Mouse (Mus musculus) natural killer cell, adult 2 months (primary cell): ENCODE measurements around the gene Rdh7.
"Not testable (repeated sequence)": the region's sequence is repeated elsewhere in the genome, so short reads cannot be mapped to it uniquely, and the experiment has no call there.

Source experiments
- DNase-seq, 2 experiments: peaks; one replicate each; pipeline ENCODE4 v3.0.0; 2022; ENCODE audit warnings: low spot score in 2 of 2

The Rdh7 gene

DNA sequence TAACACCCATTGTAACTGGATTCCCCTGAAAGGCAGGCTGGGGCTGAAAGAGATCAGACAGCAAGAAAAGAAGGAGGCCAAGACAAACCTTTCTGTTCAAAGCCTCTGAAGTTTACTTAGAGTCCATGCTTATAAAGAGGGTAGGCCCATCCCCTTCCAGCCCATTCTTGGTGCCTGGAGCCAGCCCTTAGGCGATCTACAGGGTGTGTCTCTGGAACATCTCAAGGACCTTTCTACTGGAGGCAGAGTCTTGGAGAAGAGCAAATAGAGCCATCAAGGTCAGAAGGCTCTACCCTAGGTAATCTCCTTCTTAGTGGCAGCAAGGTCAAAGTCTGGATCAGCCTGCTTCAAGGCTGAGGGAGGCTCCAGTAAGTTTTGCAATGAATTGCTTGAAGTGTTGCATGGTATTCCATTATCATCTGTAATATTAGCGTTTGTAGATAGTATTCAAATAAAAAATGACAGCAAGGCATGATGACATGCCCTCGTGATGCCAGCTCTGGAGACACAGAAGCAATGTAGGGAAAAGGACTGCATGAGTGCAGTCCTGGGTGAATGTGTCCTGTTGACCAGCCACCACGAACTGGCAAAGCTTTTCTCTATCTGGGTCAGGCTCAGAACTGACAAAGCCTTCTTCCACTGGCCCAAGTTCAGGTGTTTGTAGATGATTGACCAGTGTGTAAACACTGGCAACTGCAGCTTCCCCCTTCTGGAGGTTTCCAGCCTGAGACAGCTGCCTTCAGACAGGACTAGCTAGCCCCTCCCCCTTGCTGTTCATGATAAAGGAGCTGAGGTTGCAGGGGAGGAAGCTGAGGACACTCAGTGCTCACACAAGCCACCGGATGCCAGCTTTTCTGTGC is 4.8 kb upstream of the Rdh7 start:
- not testable (repeated sequence) for DNase-seq

DNA sequence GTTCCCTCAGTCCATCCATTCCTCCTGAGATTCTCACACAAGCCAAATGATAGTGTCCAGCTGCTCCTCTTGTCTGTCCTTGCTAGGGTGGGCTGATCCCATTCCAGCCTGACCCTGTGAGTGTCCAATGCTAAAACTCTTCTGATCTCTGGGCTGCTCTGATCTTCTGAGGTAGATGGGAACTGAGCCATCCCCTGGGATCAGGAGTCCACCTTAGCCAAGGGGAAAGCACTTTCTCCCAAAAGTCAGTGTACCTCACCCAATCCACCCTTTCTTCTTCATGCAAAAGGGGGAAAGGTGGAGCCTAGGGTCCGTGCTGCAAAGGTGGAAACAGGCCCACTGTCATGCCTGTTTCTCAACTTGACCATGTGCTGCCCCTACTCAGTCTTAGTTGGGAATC is 2.9 kb upstream of the Rdh7 start:
- no peak for DNase-seq

DNA sequence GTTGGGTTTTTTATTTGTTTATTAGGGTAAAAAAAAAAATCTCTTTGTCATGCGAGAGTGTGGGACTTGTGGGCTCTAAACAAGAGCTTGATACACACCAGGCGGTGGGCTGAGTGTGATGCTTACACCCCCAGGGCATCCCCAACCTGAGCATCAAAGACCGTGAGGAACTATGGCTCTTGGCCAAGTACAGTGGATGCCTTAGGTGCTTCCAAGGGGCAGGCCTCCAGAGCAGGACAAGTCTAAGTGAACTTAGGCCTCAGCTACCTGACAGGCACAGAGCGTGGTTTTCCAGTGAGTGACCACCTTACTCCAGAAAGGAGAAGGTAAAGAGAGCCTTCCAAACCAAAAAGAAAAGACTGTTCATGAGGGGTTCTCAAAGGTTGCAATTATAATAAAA is 1.6 kb downstream of the Rdh7 start:
- no peak for DNase-seq

DNA sequence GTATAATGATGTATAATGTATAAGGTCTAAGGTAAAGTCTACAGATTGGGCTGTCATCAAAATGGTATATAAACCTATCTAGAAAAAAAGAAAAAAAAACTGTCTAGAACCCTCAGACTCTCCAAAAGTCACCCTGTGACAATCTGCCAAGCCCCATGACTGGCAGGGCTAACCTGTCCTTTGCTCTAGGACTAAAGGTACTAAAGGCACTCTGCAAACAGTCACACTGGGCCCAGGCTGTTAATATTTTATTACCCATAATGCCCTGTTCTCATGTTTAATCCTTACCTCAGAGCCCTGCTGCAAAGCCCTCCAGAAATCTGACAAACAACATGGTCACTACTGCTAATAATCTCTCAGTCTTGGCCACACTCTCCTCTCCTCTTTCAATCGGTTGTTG is 2.1 kb downstream of the Rdh7 start:
- DNase-seq, result no peak

DNA sequence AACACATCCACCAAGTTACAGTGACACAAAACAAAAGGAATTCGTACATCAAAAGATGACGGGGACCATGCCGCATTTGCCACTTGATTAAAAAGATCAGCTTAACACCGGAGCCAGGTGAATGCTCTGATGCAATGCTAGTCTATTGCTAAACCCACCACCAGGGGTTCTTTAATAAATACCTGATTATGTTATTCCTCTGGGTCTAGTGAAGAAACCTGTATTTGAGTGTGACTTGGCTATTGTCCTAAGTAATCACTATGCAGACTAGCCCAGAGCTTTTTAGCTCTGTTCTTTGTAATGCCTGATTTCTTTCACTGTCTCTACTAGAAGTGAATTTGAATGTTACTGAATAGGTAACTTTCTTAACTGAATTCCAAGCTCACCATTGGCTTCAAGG is 7.6 kb downstream of the Rdh7 start:
- no peak for DNase-seq

DNA sequence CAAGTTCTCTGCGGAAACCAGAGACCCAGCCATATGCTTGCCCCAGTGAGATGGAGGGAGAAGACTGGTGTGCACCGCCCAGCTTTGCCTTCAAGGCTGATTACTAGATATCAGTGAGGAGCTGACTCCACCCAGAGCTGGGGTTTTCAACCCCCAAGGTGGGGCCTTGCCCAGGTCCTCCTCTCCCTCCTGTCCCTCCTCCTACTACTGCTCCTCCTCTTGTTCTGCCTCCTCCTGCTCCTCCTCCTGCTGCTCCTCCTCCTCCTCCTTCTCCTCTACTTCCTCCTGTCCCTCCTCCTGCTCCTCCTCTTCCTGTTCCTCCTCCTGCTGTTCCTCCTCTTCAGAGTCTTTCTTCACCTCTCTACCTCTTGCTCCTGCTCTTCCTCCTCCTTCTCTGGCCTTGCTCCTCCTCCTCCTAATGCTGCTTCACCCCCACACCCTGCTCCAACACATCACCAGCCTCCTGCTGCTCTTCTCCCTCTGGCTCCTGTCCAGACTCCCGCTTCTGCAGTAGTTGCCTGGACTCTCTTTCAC is 9.4 kb downstream of the Rdh7 start:
- no peak for DNase-seq

DNA sequence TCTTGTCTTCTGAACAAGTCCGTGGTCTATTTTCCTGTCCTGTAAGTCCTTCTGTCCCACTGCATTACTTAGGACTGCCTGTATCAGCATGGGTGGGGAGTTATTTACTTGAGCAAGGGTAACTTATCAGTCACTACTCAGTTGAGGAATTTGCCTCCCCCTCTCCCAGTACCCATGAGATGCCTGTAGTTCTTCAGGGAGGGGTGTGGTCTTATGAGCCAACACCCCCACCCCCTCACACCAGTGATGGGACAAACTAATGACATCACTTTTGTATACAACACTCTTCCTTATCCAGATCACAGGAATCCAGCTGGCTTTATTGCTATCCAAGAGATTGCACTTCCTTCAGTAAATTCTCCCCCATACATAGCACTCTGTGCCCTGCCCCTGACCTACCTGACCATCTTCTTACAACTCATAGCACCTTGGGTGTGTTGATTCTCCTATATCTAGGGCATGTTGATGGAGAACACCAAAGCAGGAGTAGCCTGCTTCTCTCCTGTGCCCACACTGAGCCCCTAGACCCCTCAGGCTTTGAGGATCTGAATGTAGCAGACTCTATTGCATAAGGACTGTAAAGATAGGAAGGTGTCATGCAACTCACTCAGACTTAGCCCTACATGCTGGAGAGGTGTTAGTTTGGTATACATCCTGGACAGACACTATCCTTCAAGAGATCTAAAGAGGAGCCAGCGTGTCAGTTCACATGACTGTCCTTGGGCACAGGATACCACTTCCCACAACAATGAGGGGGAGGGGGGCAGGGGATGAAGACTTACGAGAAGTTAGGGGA is 10.2 kb downstream of the Rdh7 start:
- no peak for DNase-seq

DNA sequence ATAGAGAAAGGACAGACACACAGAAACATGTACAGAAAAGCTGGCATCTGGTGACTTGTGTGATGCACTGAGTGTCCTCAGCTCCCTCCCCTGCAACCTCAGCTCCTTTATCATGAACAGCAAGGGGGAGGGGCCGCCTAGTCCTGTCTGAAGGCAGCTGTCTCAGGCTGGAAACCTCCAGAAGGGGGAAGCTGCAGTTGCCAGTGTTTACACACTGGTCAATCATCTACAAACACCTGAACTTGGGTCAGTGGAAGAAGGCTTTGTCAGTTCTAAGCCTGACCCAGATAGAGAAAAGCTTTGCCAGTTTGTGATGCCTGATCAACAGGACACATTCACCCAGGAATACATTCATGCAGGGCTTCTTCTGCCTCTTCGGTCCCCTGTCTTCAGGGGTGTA is 10.9 kb downstream of the Rdh7 start:
- no peak for DNase-seq

DNA sequence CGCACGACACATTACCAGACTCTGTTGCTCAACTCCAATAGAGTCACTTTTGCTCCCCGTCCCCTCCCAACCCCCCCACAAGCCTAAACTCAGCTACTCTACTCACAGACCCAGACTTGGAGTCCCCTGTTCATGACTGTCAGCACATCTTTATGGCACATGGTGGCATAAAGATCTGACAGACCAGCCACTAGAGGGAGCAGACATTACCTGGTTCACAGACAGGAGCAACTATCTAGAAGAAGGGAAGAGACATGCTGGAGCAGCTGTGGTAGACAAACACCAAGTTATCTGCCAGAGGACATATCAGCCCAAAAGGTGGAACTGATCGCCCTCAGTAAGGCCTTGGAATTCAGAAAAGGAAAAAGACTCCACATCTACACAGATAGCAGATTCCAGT is 16.1 kb downstream of the Rdh7 start:
- no peak for DNase-seq

DNA sequence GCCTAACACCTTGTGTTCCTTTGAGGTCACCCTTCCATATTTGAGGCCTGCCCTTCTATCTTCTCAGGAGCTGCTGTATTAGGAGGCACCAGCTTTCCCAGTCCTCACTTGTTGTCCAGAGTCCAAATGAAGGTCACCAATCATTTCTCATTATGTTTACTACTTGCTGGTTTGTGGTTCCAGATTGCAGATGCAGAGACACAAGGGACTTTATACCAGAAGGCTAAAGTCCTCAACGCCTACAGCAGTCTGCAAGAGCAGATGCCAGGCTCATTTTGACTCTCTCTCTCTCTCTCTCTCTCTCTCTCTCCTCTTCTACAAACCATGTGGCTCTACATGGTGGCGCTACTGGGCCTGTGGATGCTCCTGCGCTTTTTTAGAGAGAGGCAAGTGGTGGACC is 22.4 kb downstream of the Rdh7 start, which contains the start of gene Rdh16f2:
Rdh16f2 (plus strand) TSS at position 243 of the 400 bp plus-strand sequence.
- no peak for DNase-seq

DNA sequence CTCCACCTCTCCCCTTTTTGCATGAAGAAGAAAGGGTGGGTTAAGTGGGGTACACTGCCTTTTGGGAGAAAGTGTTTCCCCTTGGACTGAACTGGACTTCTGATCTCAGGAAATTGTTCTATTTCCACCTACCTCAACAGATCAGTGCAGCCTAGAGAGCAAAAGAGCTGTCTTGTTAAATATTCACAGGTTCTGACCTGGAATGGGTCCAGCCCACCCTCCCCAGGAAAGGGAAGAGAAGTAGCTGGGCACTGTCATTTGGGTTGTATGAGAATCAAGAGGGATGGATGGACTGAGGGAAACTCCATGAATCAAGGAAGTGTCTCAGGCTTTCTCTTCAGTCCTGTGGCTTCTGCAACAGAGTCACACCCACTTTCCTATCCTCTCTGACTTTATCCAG is 23.7 kb downstream of the Rdh7 start:
- DNase-seq, result no peak

DNA sequence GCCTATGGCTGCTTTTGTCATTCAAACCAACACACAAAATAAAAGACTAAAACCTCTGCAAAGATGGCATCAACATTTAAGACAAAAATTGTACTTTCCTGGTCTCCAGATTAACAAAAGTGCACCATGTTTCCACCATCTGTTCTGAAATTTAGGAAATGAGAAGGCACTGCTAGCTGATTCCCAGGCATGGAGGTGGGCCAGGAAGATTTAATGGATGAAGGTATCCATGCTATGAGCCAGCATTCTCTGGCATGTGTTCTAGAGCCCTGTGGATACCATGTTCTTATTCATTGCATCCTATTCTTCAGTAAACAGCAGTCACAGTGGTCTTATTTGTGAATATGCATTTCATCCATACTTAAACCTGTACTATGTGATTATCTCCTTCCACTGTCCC is 32.2 kb downstream of the Rdh7 start:
- no peak for DNase-seq

DNA sequence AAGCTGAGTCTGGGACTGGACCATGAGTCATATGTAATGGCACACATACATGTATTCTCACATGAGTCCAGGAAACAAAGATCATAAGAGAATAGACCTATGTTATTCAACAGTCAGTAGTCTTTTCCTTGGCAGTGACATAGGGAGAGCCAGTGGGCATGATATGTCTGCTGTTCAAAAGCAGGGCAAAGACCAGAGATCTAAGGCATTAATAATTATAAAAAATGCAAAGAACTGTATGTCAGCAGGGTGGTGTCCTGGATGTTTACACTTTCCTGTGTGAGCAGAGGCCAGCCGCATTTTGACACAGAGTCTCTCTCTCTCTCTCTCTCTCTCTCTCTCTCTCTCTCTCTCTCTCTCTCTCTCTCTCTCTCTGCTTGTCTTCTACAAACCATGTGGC is 39.0 kb downstream of the Rdh7 start, which contains the start of gene Rdh19:
Rdh19 (plus strand) TSS at position 301 of the 400 bp plus-strand sequence.
- no peak for DNase-seq

DNA sequence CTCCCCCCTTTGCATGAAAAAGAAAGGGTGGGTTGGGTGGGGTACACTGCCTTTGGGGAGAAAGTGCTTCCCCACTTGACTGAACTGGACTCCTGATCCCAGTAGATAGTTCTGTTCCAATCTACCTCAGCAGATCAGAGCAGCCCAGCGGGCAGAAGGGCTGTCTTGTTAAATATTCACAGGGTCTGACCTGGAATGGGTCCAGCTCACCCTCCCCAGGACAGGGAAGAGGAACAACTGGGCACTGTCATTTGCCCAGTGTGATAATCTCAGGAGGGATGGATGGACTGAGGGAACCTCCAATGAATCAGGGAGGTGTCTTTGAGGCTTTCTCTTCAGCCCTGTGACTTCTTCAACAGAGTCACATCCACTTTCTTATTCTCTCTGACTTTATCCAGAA is 40.5 kb downstream of the Rdh7 start:
- no peak for DNase-seq

DNA sequence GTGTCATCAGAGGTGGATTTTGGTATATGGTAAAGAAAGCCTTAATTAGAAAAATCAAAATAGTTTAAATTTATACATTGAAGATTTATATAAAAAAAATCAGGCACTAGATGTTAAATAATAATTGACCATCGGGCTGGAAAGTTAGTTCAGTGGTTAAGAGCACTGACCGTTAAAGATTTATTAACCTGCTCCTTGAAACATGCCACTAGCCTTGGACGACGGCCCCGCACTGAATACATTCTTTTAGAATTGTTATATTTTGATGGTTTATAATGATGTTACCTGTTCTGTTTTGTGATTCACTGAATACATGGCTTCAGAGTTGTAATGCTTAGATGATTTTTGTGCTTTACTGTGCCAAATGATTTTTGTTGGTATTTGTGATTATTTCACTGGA is 42.7 kb downstream of the Rdh7 start:
- DNase-seq, result not testable (repeated sequence)

DNA sequence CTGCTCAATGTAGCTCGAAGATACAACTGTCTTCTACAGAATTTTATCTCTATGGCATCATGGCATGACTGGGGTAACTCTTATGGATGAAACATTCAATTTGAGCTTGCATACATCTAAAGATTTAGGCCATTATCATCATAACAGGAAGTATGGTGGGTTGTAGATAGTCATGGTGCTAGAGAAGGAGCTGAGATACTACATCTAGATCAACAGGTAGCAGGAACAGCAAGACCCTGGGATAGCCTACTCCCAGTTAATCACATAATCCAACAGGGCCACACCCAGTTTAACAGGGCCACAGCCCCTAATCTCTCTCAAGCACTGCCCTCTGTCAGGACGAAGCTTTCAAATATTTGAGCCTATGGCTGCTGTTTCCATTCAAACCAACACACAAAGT is 47.8 kb downstream of the Rdh7 start:
- DNase-seq, result no peak

DNA sequence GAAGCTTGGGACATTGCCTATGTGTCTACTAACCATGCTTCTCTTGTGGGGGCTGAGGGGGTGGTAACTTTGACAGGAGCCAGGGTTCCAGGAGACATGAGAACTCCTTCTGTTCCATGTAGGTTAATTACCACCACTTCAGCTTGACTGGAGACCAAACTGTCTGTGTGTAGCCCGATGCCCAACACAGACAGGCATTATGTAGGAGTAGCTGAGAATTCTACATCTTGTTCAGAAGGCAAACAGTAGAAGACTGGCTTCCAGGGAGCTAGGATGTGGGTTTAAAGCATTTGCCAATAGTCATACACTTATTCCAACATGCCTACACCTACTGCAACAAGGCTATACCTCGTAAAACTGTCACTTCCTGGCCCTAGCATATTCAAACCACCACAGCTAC is 50.1 kb downstream of the Rdh7 start:
- no peak for DNase-seq

DNA sequence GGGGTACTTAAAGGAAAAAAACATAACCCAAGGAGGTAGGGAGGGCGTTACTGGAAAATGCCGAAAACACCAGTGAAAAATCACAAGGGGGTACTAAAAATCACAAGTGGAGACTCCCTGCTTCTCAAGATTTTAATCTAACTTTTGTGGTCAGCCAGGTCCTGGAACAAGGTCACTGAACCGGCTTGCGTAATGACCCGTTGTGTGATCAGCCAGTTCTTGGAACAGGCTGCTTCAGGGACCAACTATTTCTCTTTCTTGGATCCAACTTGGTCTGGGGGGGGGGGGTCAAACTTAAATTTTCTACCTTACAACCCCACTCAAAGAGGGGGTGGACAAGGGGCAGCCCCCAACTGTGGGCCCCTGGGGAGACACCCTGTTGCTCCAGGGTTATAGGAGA is 50.8 kb downstream of the Rdh7 start:
- DNase-seq, result not testable (repeated sequence)

DNA sequence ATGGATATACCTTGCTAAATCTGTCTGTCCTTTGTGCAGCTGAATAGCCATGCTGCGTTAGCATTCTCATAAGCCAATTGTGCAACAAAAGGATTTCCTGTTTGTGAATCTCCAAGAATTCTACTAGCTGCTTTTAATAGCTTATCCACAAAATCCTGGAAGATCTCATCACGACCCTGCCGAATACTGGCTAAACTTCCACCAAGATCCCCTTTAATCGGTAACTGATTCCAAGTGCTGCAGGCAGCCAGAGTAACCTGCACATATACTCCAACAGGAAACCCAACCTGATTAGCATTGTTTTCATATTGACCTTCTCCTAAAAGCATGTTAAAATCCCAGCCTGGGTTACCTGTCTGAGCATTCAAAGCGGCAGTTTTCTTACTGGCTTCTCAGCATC is 53.3 kb downstream of the Rdh7 start:
- no peak for DNase-seq

DNA sequence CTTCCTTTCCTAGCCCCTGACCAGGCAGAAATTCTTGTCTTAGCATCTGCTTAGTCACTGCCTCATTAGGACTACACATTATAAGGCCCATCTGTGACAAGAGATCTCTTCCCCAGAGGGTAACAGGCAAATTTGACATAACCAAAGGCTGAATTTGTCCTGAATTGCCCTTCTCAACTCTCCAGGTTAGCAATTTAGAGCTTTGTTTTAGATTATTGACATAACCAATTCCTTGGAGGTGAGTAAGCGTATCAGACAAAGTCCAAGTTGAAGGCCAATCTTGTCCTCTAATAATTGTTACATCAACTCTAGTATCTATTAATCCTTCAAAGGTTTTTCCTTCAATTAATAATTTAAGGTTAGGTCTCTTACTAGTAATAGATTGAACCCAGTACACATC is 54.4 kb downstream of the Rdh7 start:
- not testable (repeated sequence) for DNase-seq
